Mouse (Mus musculus) gastrocnemius, adult 18-20 months (tissue): ENCODE measurements around the gene Olfr341. TPM values are rescaled to one million over a fixed set of nuclear protein-coding genes. Genes with fewer than 3 reads are reported as not detected.

Experiments used
- DNase-seq: peaks from one replicate; pipeline ENCODE4 v3.0.0; 2021; ENCODE audit warnings: low spot score
- long read RNA-seq, 2 experiments: library from polyadenylated mRNA; stranded (forward); transcript quantifications; one replicate each; pipeline ENCODE4 v2.0.0; 2021
- total RNA-seq, 2 experiments: library from RNA; stranded (reverse); gene quantifications; 2 replicates each; pipeline ENCODE4 v1.2.3; 2021

Olfr341 gene
- not detected for total RNA-seq
- long read RNA-seq, experiment 1, result 0 reads
- long read RNA-seq, experiment 2, result 0 reads

GRCm38 (mm10) chr2:36482368-36482767, at the start of gene Olfr341:
TSS of gene Olfr341 (minus strand) at chr2:36482468.
- DNase-seq, result no peak

- no peak for DNase-seq
Observed at GRCm38 (mm10) chr2:36524698-36525097, 42.4 kb upstream of the Olfr341 start, which contains the start of gene Olfr342. TSS of gene Olfr342 (plus strand) at chr2:36524998.

- DNase-seq, result no peak
Observed at GRCm38 (mm10) chr2:36473634-36474033, 8.6 kb downstream of the Olfr341 start.

GRCm38 (mm10) chr2:36452287-36452686, 30.0 kb downstream of the Olfr341 start, which contains the start of gene Olfr340:
TSS of gene Olfr340 (plus strand) at chr2:36452587.
- no peak for DNase-seq

Other genes with a start within 250 kb of the Olfr341 start
- not detected for gene Olfr338, start 108.9 kb downstream of the Olfr341 start, total RNA-seq
- not detected for gene Olfr339, start 63.5 kb downstream of the Olfr341 start, total RNA-seq
- not detected for gene Olfr340, start 29.9 kb downstream of the Olfr341 start, total RNA-seq
- gene Olfr342, start 42.5 kb upstream of the Olfr341 start, total RNA-seq, result not detected
- not detected for gene Olfr344, start 84.2 kb upstream of the Olfr341 start, total RNA-seq
- gene Olfr345, start 157.6 kb upstream of the Olfr341 start, total RNA-seq, result not detected
- not detected for gene Olfr346, start 203.3 kb upstream of the Olfr341 start, total RNA-seq
- gene Olfr347, start 249.4 kb upstream of the Olfr341 start, total RNA-seq, result not detected